Mouse (Mus musculus) midbrain, embryonic 10.5 days (tissue): ENCODE results near the gene Ccdc185. TPM values are rescaled to one million over a fixed set of nuclear protein-coding genes. Genes with fewer than 3 reads are reported as not detected.

ENCODE experiments used
- DNase-seq: peaks from one replicate; pipeline ENCODE4 v3.0.0-alpha.2; 2017; ENCODE audit warnings: low spot score
- H3K27ac ChIP-seq: fragments of 300-500 bp; sonication (generic); replicated peaks from 2 replicates; pipeline ENCODE4 v1.5.1; 2016; ENCODE audit warnings: mild to moderate bottlenecking
- H3K27me3 ChIP-seq: fragments of 300-500 bp; sonication (generic); 2 replicates; pipeline ENCODE4 v1.6.1; 2016; ENCODE audit warnings: low read depth, mild to moderate bottlenecking; ENCODE audit not compliant: poor library complexity, severe bottlenecking
- H3K36me3 ChIP-seq: fragments of 300-500 bp; sonication (generic); 2 replicates; pipeline ENCODE4 v1.6.1; 2016; ENCODE audit warnings: mild to moderate bottlenecking, moderate library complexity
- H3K4me1 ChIP-seq: fragments of 300-500 bp; sonication (generic); 2 replicates; pipeline ENCODE4 v1.6.1; 2016
- H3K4me3 ChIP-seq: fragments of 300-500 bp; sonication (generic); 2 replicates; pipeline ENCODE4 v1.5.1; 2016; ENCODE audit warnings: mild to moderate bottlenecking, moderate library complexity
- H3K9me3 ChIP-seq: fragments of 300-500 bp; sonication (generic); replicated peaks from 2 replicates; pipeline ENCODE4 v1.6.1; 2016; ENCODE audit warnings: mild to moderate bottlenecking
- WGBS: fragments of 180-500 bp; shearing (Covaris S2); methylation state at CpG from one replicate; pipeline ENCODE4 v1.1.7; 2016; 5-methylcytosine and 5-hydroxymethylcytosine counted together
- polyA plus RNA-seq: library from polyadenylated mRNA; unstranded; fragments of >200 nt; fragmentation: Nextera tagmentation; extraction: Ambion mirVana; gene quantifications from 2 replicates; pipeline ENCODE4 v1.2.1, GENCODE M21; 2016

Gene Ccdc185
- polyA plus RNA-seq: not detected in 2 replicates

- WGBS: 94% methylated on average over 9 of the region's 9 CpGs
- H3K4me3 ChIP-seq: no peak within 1 kb of the TSS
- no peak for DNase-seq
- no peaks in the 10 kb centered on the region for H3K36me3 ChIP-seq
- H3K27ac ChIP-seq: 0 out of 2 replicates have a peak within 1 kb of the TSS, but pooled peaks have one; percentile 6
- H3K4me1 ChIP-seq: peaks cover 3% of the 10 kb centered on the region; the same call in 1 of the 2 replicates
- H3K9me3 ChIP-seq: no peaks in the 10 kb centered on the region
- no peaks in the 10 kb centered on the region for H3K27me3 ChIP-seq
Measured at GRCm38 (mm10) chr1:182749080-182749479, at the start of gene Ccdc185. Gene Ccdc185 (minus strand): TSS chr1:182749180.

GRCm38 (mm10) chr1:182797048-182797447, 48.1 kb upstream of the Ccdc185 start:
- no peaks in the 10 kb centered on the region for H3K9me3 ChIP-seq
- no peak for DNase-seq
- 0 out of 2 replicates have a peak, but pooled peaks cover 9% of the 10 kb centered on the region for H3K36me3 ChIP-seq
- H3K27me3 ChIP-seq: no peaks in the 10 kb centered on the region
- peaks cover 8% of the 10 kb centered on the region for H3K4me1 ChIP-seq
- no peak overlapping the region for H3K4me3 ChIP-seq
- WGBS: 89% methylated on average over 14 of the region's 14 CpGs
- no peak overlapping the region for H3K27ac ChIP-seq

DNA sequence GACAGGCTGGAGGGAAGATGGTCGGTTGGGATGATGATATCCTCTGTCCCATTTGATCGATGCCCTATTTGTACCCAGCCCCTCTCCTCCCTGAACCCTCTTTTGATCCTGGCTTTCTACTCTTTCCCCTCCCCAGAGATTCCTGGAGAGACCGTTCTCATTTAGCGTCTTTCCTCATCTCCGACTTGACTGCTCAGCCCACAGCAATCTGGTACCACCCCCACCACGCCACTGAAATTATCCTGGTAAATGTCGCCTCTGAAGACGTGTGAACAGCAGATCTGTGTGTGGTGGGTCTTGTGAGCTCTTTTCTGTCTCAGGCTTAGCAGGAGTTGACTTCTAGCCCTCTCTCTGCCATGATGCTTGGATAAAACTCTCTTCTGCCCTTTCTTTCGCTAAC, 45.6 kb upstream of the Ccdc185 start:
- H3K4me1 ChIP-seq: peaks cover 10% of the 10 kb centered on the region
- H3K36me3 ChIP-seq: 0 out of 2 replicates have a peak, but pooled peaks cover 9% of the 10 kb centered on the region
- H3K9me3 ChIP-seq: no peaks in the 10 kb centered on the region
- H3K4me3 ChIP-seq: no peak overlapping the region
- no peaks in the 10 kb centered on the region for H3K27me3 ChIP-seq
- DNase-seq: no peak
- no peak overlapping the region for H3K27ac ChIP-seq
- WGBS: 96% methylated on average over 9 of the region's 9 CpGs

DNA sequence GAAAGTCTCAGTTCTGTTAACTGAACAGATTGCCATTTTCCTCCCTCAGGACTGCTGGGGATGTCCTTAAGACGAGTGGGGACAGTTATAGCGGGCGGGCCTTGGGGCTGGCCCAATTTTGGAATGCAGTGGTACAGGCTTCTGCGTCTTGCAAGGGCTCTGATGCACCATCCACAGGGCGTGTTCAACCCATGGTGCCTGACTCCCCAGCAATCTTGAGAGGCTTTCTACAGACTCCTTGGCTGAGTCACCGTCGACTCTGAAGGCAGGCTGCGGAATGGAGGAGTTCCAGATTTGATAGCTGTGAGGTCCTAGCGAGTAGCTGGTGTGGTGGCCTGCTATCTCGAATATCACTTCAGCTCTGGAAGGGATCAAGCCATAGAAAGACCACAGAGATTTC, 45.2 kb upstream of the Ccdc185 start:
- no peak overlapping the region for H3K4me3 ChIP-seq
- no peaks in the 10 kb centered on the region for H3K9me3 ChIP-seq
- H3K27me3 ChIP-seq: no peaks in the 10 kb centered on the region
- WGBS: 90% methylated on average over 10 of the region's 10 CpGs
- H3K27ac ChIP-seq: no peak overlapping the region
- peaks cover 10% of the 10 kb centered on the region for H3K4me1 ChIP-seq
- 0 out of 2 replicates have a peak, but pooled peaks cover 9% of the 10 kb centered on the region for H3K36me3 ChIP-seq
- DNase-seq: no peak

- Histone ChIP-seq H3K9me3 (no peaks in the 10 kb centered on the region), H3K36me3 (0 out of 2 replicates have a peak, but pooled peaks cover 9% of the 10 kb centered on the region), H3K4me1 (peaks cover 10% of the 10 kb centered on the region), H3K4me3 (peak overlapping the region; percentile 29), H3K27me3 (no peaks in the 10 kb centered on the region), H3K27ac (peak overlapping the region; percentile 47; the same call in 1 of the 2 replicates)
- peak; percentile 71 for DNase-seq
- 27% methylated on average over 16 of the region's 16 CpGs for WGBS
Measured at GRCm38 (mm10) chr1:182792521-182793071, 43.6 kb upstream of the Ccdc185 start.

GRCm38 (mm10) chr1:182788896-182789295, 39.9 kb upstream of the Ccdc185 start:
- no peak for DNase-seq
- Histone ChIP-seq H3K4me3 (no peak overlapping the region), H3K9me3 (no peaks in the 10 kb centered on the region), H3K4me1 (peaks cover 10% of the 10 kb centered on the region), H3K27me3 (no peaks in the 10 kb centered on the region), H3K27ac (no peak overlapping the region), H3K36me3 (no peaks in the 10 kb centered on the region)
- WGBS: 80% methylated on average over 6 of the region's 6 CpGs

DNA sequence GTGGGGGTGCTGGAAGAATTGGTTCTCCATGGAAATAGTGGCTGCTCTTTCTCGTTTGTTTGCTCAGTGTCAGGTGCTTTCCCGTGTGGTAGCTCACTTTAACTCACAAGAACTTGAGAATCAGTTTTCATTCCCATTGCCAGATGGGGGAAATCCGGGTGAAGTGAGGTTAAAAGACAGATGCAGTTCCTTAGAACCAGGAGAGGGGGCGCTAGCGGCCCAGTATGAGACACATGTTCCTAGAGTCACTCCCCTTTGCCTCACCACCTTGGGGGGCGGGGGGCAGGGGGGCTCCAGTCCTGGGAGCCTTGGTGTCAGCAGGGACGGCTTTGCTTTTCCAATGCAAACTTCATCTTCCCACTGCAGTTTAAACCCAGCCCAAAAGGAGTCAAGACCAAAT, 38.0 kb upstream of the Ccdc185 start:
- H3K4me3 ChIP-seq: no peak overlapping the region
- DNase-seq: no peak
- no peak overlapping the region for H3K27ac ChIP-seq
- no peaks in the 10 kb centered on the region for H3K9me3 ChIP-seq
- H3K4me1 ChIP-seq: peaks cover 1% of the 10 kb centered on the region
- WGBS: 54% methylated on average over 7 of the region's 7 CpGs
- no peaks in the 10 kb centered on the region for H3K27me3 ChIP-seq
- no peaks in the 10 kb centered on the region for H3K36me3 ChIP-seq

- Histone ChIP-seq H3K4me1 (no peaks in the 10 kb centered on the region), H3K36me3 (no peaks in the 10 kb centered on the region), H3K4me3 (no peak overlapping the region), H3K9me3 (no peaks in the 10 kb centered on the region), H3K27ac (no peak overlapping the region), H3K27me3 (no peaks in the 10 kb centered on the region)
- WGBS: 92% methylated on average over 5 of the region's 5 CpGs
- DNase-seq: no peak
Measured at GRCm38 (mm10) chr1:182785504-182785903, 36.5 kb upstream of the Ccdc185 start.

DNA sequence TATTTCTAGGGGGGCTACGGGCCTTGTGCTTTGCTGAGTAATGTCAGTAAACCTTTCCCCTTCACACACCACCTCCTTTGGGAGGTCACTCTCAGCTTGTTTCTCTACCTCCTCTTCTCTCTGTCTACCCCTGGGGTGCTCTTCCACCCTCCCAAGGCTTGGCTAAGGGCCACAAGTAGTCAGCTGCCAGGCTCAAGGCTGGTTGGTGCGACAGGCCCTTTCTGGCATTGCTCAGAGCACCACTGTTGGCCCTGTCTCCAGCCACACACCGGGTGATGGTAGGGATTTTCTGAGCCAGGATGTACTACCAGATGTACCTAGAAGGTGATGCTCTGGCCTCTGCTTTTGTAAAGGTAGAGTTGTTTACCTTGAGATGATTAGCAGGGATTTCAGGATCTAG, 35.8 kb upstream of the Ccdc185 start:
- WGBS: 98% methylated on average over 3 of the region's 3 CpGs

GRCm38 (mm10) chr1:182783774-182784173, 34.8 kb upstream of the Ccdc185 start:
- WGBS: 92% methylated on average over 7 of the region's 7 CpGs
- DNase-seq: no peak
- H3K27ac ChIP-seq: no peak overlapping the region
- H3K4me1 ChIP-seq: no peaks in the 10 kb centered on the region
- H3K9me3 ChIP-seq: no peaks in the 10 kb centered on the region
- peaks cover 2% of the 10 kb centered on the region; the same call in 1 of the 2 replicates for H3K36me3 ChIP-seq
- H3K4me3 ChIP-seq: no peak overlapping the region
- no peaks in the 10 kb centered on the region for H3K27me3 ChIP-seq

More for the DNA sequence above, 35.8 kb upstream of the Ccdc185 start:
- Histone ChIP-seq H3K27ac (no peak overlapping the region), H3K4me3 (no peak overlapping the region), H3K4me1 (no peaks in the 10 kb centered on the region), H3K27me3 (no peaks in the 10 kb centered on the region), H3K9me3 (no peaks in the 10 kb centered on the region), H3K36me3 (no peaks in the 10 kb centered on the region)
- no peak for DNase-seq

DNA sequence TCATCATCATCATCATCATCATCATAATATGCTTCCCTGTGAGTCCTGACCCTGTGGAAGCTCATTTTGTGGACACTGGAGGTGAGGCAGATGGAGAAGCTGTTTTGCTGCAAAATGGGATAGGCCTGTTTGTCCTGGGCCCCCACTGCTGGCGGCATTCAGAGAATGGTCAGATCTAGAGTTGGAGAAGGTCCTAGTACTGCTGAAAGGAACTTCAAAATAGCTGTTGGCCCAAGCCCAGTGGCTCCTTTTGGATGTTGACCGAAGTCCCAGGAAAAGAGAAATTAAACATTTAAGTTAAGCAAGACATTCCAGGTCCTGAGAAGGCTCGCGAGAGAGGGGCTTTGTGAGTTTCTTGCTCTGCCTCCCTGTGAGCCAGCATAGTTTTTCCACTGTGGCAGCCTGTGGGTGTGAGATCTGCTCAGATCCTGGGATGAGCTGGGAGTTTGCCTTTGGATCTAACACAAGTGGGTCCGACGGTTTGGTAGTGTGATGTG, 30.1 kb upstream of the Ccdc185 start:
- H3K9me3 ChIP-seq: no peaks in the 10 kb centered on the region
- 95% methylated on average over 6 of the region's 6 CpGs for WGBS
- no peak for DNase-seq

DNA sequence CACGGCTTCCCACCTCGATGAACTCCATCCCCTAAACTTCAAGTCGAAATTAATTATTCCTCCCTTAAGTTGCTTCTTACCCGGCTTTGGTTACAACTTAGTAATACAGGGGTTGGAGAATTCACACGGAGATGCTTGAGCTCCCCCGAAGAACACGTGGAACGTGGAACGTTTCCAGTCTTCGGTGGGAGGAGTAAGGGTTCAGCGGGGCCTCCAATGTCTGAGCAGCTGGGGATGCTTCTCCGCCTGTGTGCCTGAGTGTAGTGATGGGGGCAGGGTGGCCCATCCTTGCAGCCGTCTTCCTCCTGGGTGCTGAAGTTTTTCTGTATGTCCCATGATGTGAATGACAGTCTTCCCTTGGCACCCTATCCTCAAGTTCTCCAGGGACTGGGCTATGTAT, 29.2 kb upstream of the Ccdc185 start:
- Histone ChIP-seq H3K36me3 (peaks cover 6% of the 10 kb centered on the region; the same call in 1 of the 2 replicates), H3K27me3 (no peaks in the 10 kb centered on the region), H3K9me3 (no peaks in the 10 kb centered on the region), H3K27ac (no peak overlapping the region), H3K4me1 (peaks cover 6% of the 10 kb centered on the region), H3K4me3 (no peak overlapping the region)
- no peak for DNase-seq
- WGBS: 80% methylated on average over 13 of the region's 13 CpGs

More for the DNA sequence above, 30.1 kb upstream of the Ccdc185 start:
- Histone ChIP-seq H3K4me3 (no peak overlapping the region), H3K27me3 (no peaks in the 10 kb centered on the region), H3K27ac (no peak overlapping the region), H3K36me3 (peaks cover 6% of the 10 kb centered on the region; the same call in 1 of the 2 replicates), H3K4me1 (peaks cover 6% of the 10 kb centered on the region)

- DNase-seq: no peak
- peaks cover 6% of the 10 kb centered on the region; the same call in 1 of the 2 replicates for H3K36me3 ChIP-seq
- no peak overlapping the region for H3K4me3 ChIP-seq
- H3K9me3 ChIP-seq: no peaks in the 10 kb centered on the region
- 0 out of 2 replicates have a peak overlapping the region, but pooled peaks have one; percentile 17 for H3K27ac ChIP-seq
- H3K4me1 ChIP-seq: peaks cover 6% of the 10 kb centered on the region
- WGBS: 68% methylated on average over 10 of the region's 10 CpGs
- H3K27me3 ChIP-seq: no peaks in the 10 kb centered on the region
Measured at GRCm38 (mm10) chr1:182776749-182777410, 27.9 kb upstream of the Ccdc185 start.
